Mouse (Mus musculus) retina, postnatal 1 day (tissue): ENCODE measurements around the gene Psip1.
"Not testable (repeated sequence)": the region's sequence is repeated elsewhere in the genome, so short reads cannot be mapped to it uniquely, and the experiment has no call there.

Experiments
- DNase-seq: peaks from one replicate; pipeline ENCODE4 v3.0.0-alpha.2; 2012

Gene Psip1

DNA sequence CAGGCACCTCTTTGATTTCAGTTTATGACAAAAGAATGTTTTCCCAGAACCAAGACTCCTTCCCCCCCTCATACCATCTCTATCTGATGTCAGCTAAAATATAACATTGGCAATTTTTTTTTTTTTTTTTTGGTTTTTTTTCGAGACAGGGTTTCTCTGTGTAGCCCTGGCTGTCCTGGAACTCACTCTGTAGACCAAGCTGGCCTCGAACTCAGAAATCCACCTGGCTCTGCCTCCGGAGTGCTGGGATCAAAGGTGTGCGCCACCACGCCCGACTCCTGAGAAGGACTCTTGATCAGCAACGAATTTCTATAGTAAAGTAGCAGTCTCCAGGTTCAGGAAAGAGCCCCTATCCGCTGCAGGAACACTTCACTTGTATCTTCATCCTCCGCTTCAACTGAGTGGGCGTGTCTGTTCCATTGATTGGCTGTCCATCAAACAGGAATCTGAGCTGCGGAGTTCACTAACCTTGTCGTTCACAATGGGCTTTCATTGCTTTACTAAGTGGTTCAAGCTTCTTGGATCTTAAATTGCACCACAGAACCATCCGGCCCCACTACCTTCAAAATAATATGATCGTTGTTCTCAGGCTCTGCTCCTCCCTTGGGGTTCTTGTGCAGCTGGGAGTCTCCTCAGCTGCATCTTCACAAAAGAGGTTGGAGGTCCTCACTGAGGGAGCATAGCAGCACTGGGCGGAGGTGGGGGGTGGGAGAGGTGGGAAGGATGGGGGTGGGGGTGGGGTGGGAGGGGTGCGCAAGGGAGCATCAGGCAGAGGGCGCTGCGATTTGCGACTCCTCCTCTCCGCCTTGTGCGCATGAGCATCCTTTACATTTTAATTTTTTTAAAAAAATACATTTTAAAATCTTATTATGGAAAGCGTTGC, 14.1 kb upstream of the Psip1 start:
- peak; percentile 72 for DNase-seq

- DNase-seq: not testable (repeated sequence)
Observed at GRCm38 (mm10) chr4:83497013-83497412, 10.8 kb upstream of the Psip1 start.

DNA sequence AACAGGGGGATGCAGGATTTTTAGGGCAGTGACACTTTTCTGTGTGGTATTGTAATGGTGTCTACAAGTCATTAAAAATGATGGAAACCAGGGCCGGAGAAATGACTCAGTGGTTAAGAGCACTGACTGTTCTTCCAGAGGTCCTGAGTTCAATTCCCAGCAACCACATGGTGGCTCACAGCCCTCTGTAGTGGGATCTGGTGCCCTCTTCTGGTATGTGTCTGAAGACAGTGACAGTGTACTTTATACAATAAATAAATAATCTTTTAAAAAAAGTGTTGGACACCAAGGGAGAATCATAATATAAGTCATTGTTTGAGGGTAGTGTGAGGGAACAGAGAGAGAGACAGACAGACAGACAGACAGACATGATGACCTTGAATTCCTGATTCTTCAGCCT, 6.9 kb upstream of the Psip1 start:
- no peak for DNase-seq

DNA sequence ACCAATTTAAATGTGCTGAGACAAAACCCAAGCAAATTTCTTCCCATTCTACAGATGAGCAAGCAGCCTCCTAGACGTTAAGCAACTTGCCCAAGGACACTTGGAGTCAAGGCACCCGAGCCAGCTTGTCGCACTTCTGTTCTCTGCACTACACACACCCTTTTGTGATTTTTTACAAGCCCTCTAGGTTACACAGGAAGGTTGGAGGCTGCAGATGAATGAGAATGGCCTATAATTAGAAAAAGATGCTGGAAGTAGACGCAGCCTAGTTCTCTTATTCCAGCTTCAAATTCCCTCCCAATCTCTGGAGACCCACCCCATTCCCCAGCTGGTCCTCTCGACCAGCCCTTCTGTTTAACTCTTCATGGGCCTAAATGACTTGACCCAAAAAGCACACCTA, 2.9 kb upstream of the Psip1 start:
- no peak for DNase-seq

- DNase-seq: peak; percentile 93
Observed at GRCm38 (mm10) chr4:83485735-83486116, 533 bp downstream of the Psip1 start.

- no peak for DNase-seq
Observed at GRCm38 (mm10) chr4:83485250-83485649, 1.0 kb downstream of the Psip1 start.

- no peak for DNase-seq
Observed at GRCm38 (mm10) chr4:83468208-83468607, 18.1 kb downstream of the Psip1 start.

DNA sequence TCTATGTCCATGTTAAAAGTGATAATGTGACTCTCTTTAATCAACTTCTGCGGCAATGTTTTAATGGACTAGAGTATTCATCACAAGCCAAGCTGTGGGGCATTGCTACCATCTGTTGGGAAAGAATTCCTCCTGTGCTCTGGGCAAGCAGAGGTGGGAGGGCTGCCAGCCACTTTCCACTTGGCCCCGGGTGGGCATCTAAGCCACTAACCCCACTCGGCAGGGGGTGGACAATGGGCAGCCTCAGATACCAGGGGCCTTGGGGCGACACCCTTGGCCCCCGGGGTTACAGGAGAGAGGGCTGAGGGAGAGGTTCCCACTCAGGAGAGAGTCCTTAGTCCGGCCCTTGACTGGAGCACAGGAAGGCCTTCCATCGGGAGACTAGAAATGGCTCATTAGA, 18.6 kb downstream of the Psip1 start:
- DNase-seq: no peak

- no peak for DNase-seq
Observed at GRCm38 (mm10) chr4:83464827-83465226, 21.4 kb downstream of the Psip1 start.

- DNase-seq: no peak
Observed at GRCm38 (mm10) chr4:83460106-83460505, 26.2 kb downstream of the Psip1 start.

GRCm38 (mm10) chr4:83450785-83451184, 35.5 kb downstream of the Psip1 start:
- DNase-seq: no peak

DNA sequence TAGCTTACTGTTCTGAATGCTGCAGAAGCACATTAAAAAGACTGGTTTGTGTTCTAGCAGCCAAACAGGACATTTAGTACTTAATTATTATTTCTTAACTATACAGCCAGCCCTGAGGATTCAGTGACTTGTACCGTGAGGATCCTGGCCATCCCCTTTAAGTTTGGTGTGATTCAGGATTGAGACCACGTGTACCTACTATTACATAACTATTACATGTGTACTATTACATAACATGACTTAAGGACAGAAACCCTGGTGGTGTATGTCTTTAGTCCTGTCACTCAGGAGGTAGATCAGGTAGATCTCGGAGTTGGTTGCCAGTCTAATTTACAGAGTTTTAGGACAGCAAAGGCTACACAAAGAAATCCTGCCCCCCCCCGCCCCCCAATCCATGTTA, 45.2 kb downstream of the Psip1 start:
- DNase-seq: no peak

DNA sequence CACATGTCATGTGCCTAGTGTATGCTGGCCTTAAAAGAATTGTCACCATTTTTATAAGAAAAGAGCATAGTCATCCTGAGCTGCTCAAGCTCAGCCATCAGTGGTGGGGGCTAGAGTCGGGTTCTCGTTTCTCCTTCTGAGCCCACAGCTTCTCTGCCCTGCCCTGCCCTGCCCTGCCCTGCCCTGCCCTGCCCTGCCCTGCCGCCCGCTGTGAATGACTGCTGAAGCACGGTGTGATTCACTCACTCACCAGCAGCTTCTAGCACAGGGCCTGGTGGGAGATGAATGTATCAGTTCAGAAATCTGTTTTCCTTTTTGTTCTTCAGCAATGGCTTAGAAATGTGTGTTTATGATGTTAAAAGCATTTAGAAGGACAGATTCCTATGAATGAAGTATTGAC, 47.2 kb downstream of the Psip1 start:
- DNase-seq: no peak

DNA sequence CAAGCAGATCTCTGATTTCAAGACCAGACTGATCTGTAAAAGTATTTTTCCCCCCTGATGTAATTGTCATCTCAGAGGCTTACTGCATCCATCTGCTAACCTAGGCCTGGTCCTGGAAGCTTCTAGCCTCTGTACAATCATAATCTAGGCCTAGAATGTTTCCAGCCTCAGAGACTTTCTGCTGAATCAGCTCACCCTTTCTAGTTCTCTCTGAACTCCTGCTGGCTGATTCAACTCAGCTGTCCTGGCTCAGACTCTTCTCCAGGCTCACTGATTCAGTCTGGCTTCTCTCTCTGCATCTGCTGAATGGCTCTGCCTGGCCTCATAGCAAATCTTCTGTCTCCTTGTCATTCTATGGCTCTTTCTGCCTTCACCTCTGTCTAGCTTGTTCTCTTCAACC, 48.1 kb downstream of the Psip1 start:
- no peak for DNase-seq

DNA sequence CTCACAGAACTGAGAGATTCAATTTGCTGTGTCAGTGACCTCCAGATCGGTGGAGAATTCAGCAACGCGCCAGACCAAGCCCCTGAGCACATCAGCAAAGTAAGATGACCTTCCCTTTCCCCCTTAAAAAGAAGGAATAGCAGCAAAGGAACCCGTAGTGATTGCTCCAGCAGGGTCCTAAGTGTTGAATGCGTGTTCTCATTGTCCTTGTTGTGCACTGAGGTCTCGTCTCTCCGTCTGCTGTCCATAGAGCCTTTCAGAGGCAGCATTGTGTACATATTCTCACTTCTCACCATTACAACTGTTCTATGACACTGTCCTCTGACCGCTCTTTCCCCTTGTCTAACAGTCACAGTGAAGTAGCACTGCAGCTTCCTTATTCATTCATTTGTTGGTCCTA, 49.9 kb downstream of the Psip1 start:
- DNase-seq: no peak

DNA sequence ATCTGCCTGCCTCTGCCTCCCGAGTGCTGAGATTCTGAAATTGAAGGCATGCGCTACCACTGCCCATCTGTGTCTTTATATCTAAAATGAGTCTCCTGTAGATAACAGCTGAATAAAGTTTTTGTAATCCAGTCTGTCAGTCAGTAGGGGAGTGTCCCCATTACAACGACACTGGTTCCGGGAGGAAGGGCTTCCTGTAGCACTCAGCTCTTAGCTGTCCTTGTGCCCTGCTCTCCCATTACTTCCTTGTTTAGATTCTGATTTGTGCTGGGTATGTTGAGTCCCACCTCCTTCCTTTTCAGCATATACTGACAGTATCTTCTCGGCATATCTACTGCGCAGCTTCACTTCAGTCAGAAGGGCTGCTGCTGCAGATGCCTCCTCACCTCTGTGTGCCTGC, 53.4 kb downstream of the Psip1 start:
- DNase-seq: no peak

GRCm38 (mm10) chr4:83431950-83432349, 54.3 kb downstream of the Psip1 start:
- no peak for DNase-seq

GRCm38 (mm10) chr4:83428845-83429244, 57.4 kb downstream of the Psip1 start:
- DNase-seq: peak; percentile 28

DNA sequence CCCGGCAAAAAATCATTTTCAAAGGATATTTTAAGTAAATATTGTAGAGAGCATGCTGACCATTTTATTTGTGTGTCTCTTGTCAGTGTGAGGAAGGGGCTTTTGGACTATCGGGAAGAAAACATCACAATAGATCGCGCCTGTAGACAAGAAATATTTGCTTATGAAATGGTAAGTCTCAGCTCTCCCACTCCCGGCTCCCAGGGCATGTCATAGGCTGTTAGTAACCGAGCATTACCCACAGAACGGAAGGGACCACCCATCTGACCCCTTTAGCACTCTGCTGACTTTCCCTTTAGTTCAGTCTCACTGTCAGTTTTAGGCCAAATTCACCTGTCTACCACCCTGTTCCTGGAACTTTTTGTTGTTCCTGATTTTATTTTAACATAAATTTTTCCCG, 58.6 kb downstream of the Psip1 start:
- no peak for DNase-seq

GRCm38 (mm10) chr4:83427141-83427540, 59.1 kb downstream of the Psip1 start:
- DNase-seq: no peak

- DNase-seq: no peak
Observed at GRCm38 (mm10) chr4:83425119-83425518, 61.1 kb downstream of the Psip1 start.

DNA sequence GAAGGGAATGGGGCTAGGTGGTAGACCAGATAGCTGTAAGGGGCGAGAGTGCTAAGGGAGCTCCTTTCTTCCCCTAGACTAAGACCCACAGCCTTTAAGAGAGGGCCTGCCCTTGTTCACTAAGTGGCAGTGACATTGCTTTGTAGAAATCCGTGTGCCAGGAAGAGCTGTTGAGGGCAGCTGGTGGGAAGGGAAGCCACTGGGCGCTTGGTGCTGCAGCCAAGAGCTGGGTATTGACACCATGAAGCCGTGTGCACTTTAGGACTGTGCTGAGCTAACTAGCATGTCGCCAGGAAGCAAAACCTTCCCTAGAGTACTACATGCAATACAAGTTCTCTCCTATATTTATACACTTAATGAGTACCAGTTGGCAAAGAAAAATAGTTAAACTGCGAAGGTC, 62.6 kb downstream of the Psip1 start:
- no peak for DNase-seq

DNA sequence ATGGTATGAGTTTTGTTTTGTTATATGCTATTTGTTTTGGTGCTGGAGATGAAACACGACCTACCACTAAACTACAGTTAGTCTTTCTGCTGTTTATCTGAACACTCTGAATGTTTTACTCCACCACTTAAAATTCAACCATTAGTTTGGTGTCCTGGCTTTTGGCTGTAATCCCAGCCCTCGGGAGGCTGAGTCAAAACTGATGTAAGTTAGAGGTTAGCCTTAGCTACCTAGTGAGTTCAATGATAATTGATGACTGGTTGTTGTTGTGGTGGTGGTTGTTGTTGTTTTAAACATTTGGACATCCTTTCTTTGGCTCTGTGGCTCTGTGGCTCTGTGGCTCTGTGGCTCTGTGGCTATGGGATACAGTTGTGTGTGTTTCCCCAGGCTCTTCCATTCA, 67.5 kb downstream of the Psip1 start:
- no peak for DNase-seq

DNA sequence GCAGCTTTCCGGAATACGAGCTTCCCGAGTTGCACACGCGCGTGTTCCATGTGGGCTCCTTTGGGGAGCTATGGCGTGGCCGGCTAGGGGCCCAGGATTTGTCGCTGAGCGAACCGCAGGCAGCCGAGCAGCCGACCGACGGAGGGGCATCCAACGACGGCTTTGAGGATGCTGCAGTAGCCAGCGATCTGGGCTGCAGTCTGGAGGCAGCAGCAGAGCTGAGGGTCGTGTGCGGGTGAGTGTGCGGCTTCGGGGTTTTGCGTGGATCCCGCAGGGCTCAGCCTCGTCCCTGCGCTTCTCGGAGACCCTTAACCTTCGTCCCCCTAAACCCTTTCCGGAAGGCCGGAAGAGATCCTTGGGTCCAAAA, 68.5 kb downstream of the Psip1 start:
- no peak for DNase-seq

DNA sequence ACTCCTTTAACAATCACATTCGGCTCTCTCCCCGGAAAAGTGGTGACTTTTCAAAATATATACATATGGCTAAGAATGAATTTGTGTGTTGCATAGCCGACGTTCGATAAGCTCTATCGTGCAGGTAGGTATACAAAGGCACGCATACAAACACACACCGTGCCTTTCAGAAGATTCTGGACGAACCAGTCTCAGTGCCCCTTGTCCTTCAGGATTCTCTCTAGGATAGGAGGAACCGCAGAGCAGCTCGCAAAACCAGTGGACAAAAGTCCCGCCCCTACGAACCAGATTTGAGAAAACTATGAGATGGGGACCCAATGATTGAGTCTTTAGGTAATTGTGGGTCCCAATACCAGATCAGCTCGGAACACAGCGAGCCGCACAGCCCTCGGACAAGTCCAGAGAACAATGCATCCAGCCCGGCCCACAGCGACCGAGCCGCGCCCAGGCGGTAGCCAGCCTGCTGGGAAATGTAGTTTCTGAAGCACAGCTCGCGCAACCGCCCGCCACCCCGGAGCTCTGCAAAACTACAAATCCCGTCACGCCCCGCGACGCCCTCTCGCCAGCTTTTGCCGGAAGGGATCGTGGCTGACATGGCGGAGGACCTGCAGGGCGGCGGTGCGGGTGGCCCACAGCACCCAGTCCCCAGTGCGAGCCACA, 69.0 kb downstream of the Psip1 start, which contains the start of gene Snapc3:
TSS of gene Snapc3 (plus strand) at position 565 of the 660 bp plus-strand sequence.
- peak; percentile 97 for DNase-seq
